Mouse (Mus musculus): ENCODE data around the gene Mxd1. TPM values are rescaled to one million over a fixed set of nuclear protein-coding genes. Genes with fewer than 3 reads are reported as not detected.

Gene Mxd1
- polyA plus RNA-seq, 1 experiment from 2014 or later, result 12.8 TPM

GRCm38 (mm10) chr6:86684655-86685011 lies 15.7 kb upstream of the Mxd1 start:
- DNase-seq (ENCODE audit: low spot score), result no peak
- WGBS, result 38% methylated on average over 12 of the region's 12 CpGs
- Histone ChIP-seq H3K4me2 (ENCODE audit: low read depth, severe bottlenecking) (peak overlapping the region; percentile 74), H3K9ac (ENCODE audit: low read length) (peak overlapping the region; percentile 69), H3K36me3 (ENCODE audit: control insufficient read depth, insufficient read depth, low read length) (peaks cover 10% of the 10 kb centered on the region), H3K9me3 (ENCODE audit: control insufficient read depth, low read length) (no peaks in the 10 kb centered on the region), H3K4me1 (ENCODE audit: control insufficient read depth, insufficient read depth, low read length) (no peaks in the 10 kb centered on the region), H3K4me3 (ENCODE audit: low read depth, low read length) (peak overlapping the region; percentile 86), H3K27ac (replicated peaks; ENCODE audit: low read depth, low read length) (0 out of 2 replicates have a peak overlapping the region, but pooled peaks have one; percentile 39), H3K27me3 (ENCODE audit: control insufficient read depth, insufficient read depth, low read length) (no peaks in the 10 kb centered on the region)
- ATAC-seq (ENCODE audit: insufficient number of reproducible peaks, low FRiP score, low TSS enrichment, low read depth), result no peak

- H3K27ac ChIP-seq (replicated peaks; ENCODE audit: low read depth, low read length), result 0 out of 2 replicates have a peak within 1 kb of the TSS, but pooled peaks have one; percentile 39
- peaks cover 15% of the 10 kb centered on the region for H3K36me3 ChIP-seq (ENCODE audit: control insufficient read depth, insufficient read depth, low read length)
- peak within 1 kb of the TSS; percentile 74 for H3K4me2 ChIP-seq (ENCODE audit: low read depth, severe bottlenecking)
- no peaks in the 10 kb centered on the region for H3K9me3 ChIP-seq (ENCODE audit: control insufficient read depth, low read length)
- 4% methylated on average over 32 of the region's 36 CpGs for WGBS
- H3K27me3 ChIP-seq (ENCODE audit: control insufficient read depth, insufficient read depth, low read length), result no peaks in the 10 kb centered on the region
- H3K4me3 ChIP-seq (ENCODE audit: low read depth, low read length), result peak within 1 kb of the TSS; percentile 86
- no peaks in the 10 kb centered on the region for H3K4me1 ChIP-seq (ENCODE audit: control insufficient read depth, insufficient read depth, low read length)
- ATAC-seq (ENCODE audit: insufficient number of reproducible peaks, low FRiP score, low TSS enrichment, low read depth) (peak; percentile 87), DNase-seq (ENCODE audit: low spot score) (peak; percentile 98)
- peak within 1 kb of the TSS; percentile 69 for H3K9ac ChIP-seq (ENCODE audit: low read length)
These were observed 15.1 kb upstream of the Mxd1 start, which contains the start of gene Snrnp27 for GRCm38 (mm10) chr6:86683872-86684654. Gene Snrnp27, minus strand, starts transcription at chr6:86684522.

GRCm38 (mm10) chr6:86681289-86681688 lies 12.3 kb upstream of the Mxd1 start:
- no peak overlapping the region for H3K4me2 ChIP-seq (ENCODE audit: low read depth, severe bottlenecking)
- H3K27ac ChIP-seq (replicated peaks; ENCODE audit: low read depth, low read length), result no peak overlapping the region
- H3K4me3 ChIP-seq (ENCODE audit: low read depth, low read length), result no peak overlapping the region
- no peaks in the 10 kb centered on the region for H3K4me1 ChIP-seq (ENCODE audit: control insufficient read depth, insufficient read depth, low read length)
- H3K9ac ChIP-seq (ENCODE audit: low read length), result no peak overlapping the region
- ATAC-seq (ENCODE audit: insufficient number of reproducible peaks, low FRiP score, low TSS enrichment, low read depth) (no peak), DNase-seq (ENCODE audit: low spot score) (no peak)
- WGBS, result 89% methylated on average over 3 of the region's 3 CpGs
- H3K27me3 ChIP-seq (ENCODE audit: control insufficient read depth, insufficient read depth, low read length), result no peaks in the 10 kb centered on the region
- H3K36me3 ChIP-seq (ENCODE audit: control insufficient read depth, insufficient read depth, low read length), result peaks cover 18% of the 10 kb centered on the region
- no peaks in the 10 kb centered on the region for H3K9me3 ChIP-seq (ENCODE audit: control insufficient read depth, low read length)

- H3K4me2 ChIP-seq (ENCODE audit: low read depth, severe bottlenecking), result no peak overlapping the region
- no peak overlapping the region for H3K4me3 ChIP-seq (ENCODE audit: low read depth, low read length)
- no peak overlapping the region for H3K9ac ChIP-seq (ENCODE audit: low read length)
- 81% methylated on average over 6 of the region's 6 CpGs for WGBS
- H3K4me1 ChIP-seq (ENCODE audit: control insufficient read depth, insufficient read depth, low read length), result no peaks in the 10 kb centered on the region
- H3K27me3 ChIP-seq (ENCODE audit: control insufficient read depth, insufficient read depth, low read length), result no peaks in the 10 kb centered on the region
- peaks cover 25% of the 10 kb centered on the region for H3K36me3 ChIP-seq (ENCODE audit: control insufficient read depth, insufficient read depth, low read length)
- DNase-seq (ENCODE audit: low spot score) (no peak), ATAC-seq (ENCODE audit: insufficient number of reproducible peaks, low FRiP score, low TSS enrichment, low read depth) (no peak)
- H3K9me3 ChIP-seq (ENCODE audit: control insufficient read depth, low read length), result no peaks in the 10 kb centered on the region
- no peak overlapping the region for H3K27ac ChIP-seq (replicated peaks; ENCODE audit: low read depth, low read length)
These were observed 9.4 kb upstream of the Mxd1 start for GRCm38 (mm10) chr6:86678341-86678740.

GRCm38 (mm10) chr6:86670873-86671272 lies 1.9 kb upstream of the Mxd1 start:
- Histone ChIP-seq H3K9me3 (ENCODE audit: control insufficient read depth, low read length) (no peaks in the 10 kb centered on the region), H3K9ac (ENCODE audit: low read length) (no peak overlapping the region), H3K4me2 (ENCODE audit: low read depth, severe bottlenecking) (no peak overlapping the region), H3K27ac (replicated peaks; ENCODE audit: low read depth, low read length) (no peak overlapping the region), H3K4me3 (ENCODE audit: low read depth, low read length) (no peak overlapping the region), H3K36me3 (ENCODE audit: control insufficient read depth, insufficient read depth, low read length) (peaks cover 5% of the 10 kb centered on the region; the same call in 1 of the 2 replicates), H3K27me3 (ENCODE audit: control insufficient read depth, insufficient read depth, low read length) (no peaks in the 10 kb centered on the region), H3K4me1 (ENCODE audit: control insufficient read depth, insufficient read depth, low read length) (0 out of 2 replicates have a peak, but pooled peaks cover 1% of the 10 kb centered on the region)
- peak; percentile 52 for DNase-seq (ENCODE audit: low spot score)
- no peak for ATAC-seq (ENCODE audit: insufficient number of reproducible peaks, low FRiP score, low TSS enrichment, low read depth)
- 15% methylated on average over 2 of the region's 2 CpGs for WGBS

- H3K27ac ChIP-seq (replicated peaks; ENCODE audit: low read depth, low read length), result no peak overlapping the region
- no peaks in the 10 kb centered on the region for H3K9me3 ChIP-seq (ENCODE audit: control insufficient read depth, low read length)
- H3K4me3 ChIP-seq (ENCODE audit: low read depth, low read length), result peak overlapping the region; percentile 87
- ATAC-seq (ENCODE audit: insufficient number of reproducible peaks, low FRiP score, low TSS enrichment, low read depth) (peak; percentile 100), DNase-seq (ENCODE audit: low spot score) (peak; percentile 100)
- 0 out of 2 replicates have a peak, but pooled peaks cover 2% of the 10 kb centered on the region for H3K4me1 ChIP-seq (ENCODE audit: control insufficient read depth, insufficient read depth, low read length)
- no peak overlapping the region; the same call in 1 of the 2 replicates for H3K9ac ChIP-seq (ENCODE audit: low read length)
- peak overlapping the region; percentile 68 for H3K4me2 ChIP-seq (ENCODE audit: low read depth, severe bottlenecking)
- H3K36me3 ChIP-seq (ENCODE audit: control insufficient read depth, insufficient read depth, low read length), result peaks cover 2% of the 10 kb centered on the region; the same call in 1 of the 2 replicates
- under 1% methylated on average over 29 of the region's 37 CpGs for WGBS
- no peaks in the 10 kb centered on the region for H3K27me3 ChIP-seq (ENCODE audit: control insufficient read depth, insufficient read depth, low read length)
These were observed 323 bp upstream of the Mxd1 start for GRCm38 (mm10) chr6:86669240-86669727.

- WGBS, result 90% methylated on average over 10 of the region's 10 CpGs
- Histone ChIP-seq H3K9me3 (ENCODE audit: control insufficient read depth, low read length) (no peaks in the 10 kb centered on the region), H3K36me3 (ENCODE audit: control insufficient read depth, insufficient read depth, low read length) (0 out of 2 replicates have a peak, but pooled peaks cover 2% of the 10 kb centered on the region), H3K4me3 (ENCODE audit: low read depth, low read length) (no peak overlapping the region), H3K27me3 (ENCODE audit: control insufficient read depth, insufficient read depth, low read length) (no peaks in the 10 kb centered on the region), H3K27ac (replicated peaks; ENCODE audit: low read depth, low read length) (no peak overlapping the region), H3K4me2 (ENCODE audit: low read depth, severe bottlenecking) (no peak overlapping the region), H3K9ac (ENCODE audit: low read length) (no peak overlapping the region), H3K4me1 (ENCODE audit: control insufficient read depth, insufficient read depth, low read length) (0 out of 2 replicates have a peak, but pooled peaks cover 2% of the 10 kb centered on the region)
- ATAC-seq (ENCODE audit: insufficient number of reproducible peaks, low FRiP score, low TSS enrichment, low read depth) (no peak), DNase-seq (ENCODE audit: low spot score) (no peak)
These were observed 1.9 kb downstream of the Mxd1 start for GRCm38 (mm10) chr6:86667061-86667460.

GRCm38 (mm10) chr6:86665560-86666307 lies 3.2 kb downstream of the Mxd1 start:
- Histone ChIP-seq H3K4me3 (ENCODE audit: low read depth, low read length) (no peak overlapping the region), H3K4me2 (ENCODE audit: low read depth, severe bottlenecking) (no peak overlapping the region), H3K9me3 (ENCODE audit: control insufficient read depth, low read length) (no peaks in the 10 kb centered on the region), H3K27me3 (ENCODE audit: control insufficient read depth, insufficient read depth, low read length) (no peaks in the 10 kb centered on the region), H3K36me3 (ENCODE audit: control insufficient read depth, insufficient read depth, low read length) (0 out of 2 replicates have a peak, but pooled peaks cover 2% of the 10 kb centered on the region), H3K4me1 (ENCODE audit: control insufficient read depth, insufficient read depth, low read length) (0 out of 2 replicates have a peak, but pooled peaks cover 2% of the 10 kb centered on the region), H3K27ac (replicated peaks; ENCODE audit: low read depth, low read length) (no peak overlapping the region), H3K9ac (ENCODE audit: low read length) (no peak overlapping the region)
- 42% methylated on average over 17 of the region's 17 CpGs for WGBS
- DNase-seq (ENCODE audit: low spot score) (no peak), ATAC-seq (ENCODE audit: insufficient number of reproducible peaks, low FRiP score, low TSS enrichment, low read depth) (no peak)
